Mouse (Mus musculus) cerebellum, adult 2 months (tissue): ENCODE measurements at regions not wholly inside any gene's neighbourhood (a gene's known extent, or its start where the extent isn't known, plus 50 kb on each side); places are given as distances from the start of the nearest gene placed in this dataset.

Experiments used
- CTCF ChIP-seq: fragments of 200-500 bp; IDR thresholded peaks from 2 replicates; pipeline ENCODE4 v1.5.1; 2011; ENCODE audit warnings: low read depth, mild to moderate bottlenecking, control low read depth, low read length, moderate library complexity, borderline replicate concordance; ENCODE audit not compliant: insufficient read depth
- POLR2A ChIP-seq: fragments of 200-500 bp; IDR thresholded peaks from 2 replicates; pipeline ENCODE4 v1.6.1; 2011; ENCODE audit warnings: low read length, control low read depth, borderline replicate concordance; ENCODE audit not compliant: insufficient read depth

- no peak for TF ChIP-seq CTCF
- TF ChIP-seq POLR2A: no peak
These were observed 126.0 kb downstream of the Ndufa10 start for GRCm38 (mm10) chr1:92347656-92348055.
